Mouse (Mus musculus): ENCODE results near the gene Cyp3a13. TPM values are rescaled to one million over a fixed set of nuclear protein-coding genes. Genes with fewer than 3 reads are reported as not detected.
"Not testable (repeated sequence)": the region's sequence is repeated elsewhere in the genome, so short reads cannot be mapped to it uniquely, and the experiment has no call there.

The Cyp3a13 gene
- not detected in 3 replicates for total RNA-seq (2017)

DNA sequence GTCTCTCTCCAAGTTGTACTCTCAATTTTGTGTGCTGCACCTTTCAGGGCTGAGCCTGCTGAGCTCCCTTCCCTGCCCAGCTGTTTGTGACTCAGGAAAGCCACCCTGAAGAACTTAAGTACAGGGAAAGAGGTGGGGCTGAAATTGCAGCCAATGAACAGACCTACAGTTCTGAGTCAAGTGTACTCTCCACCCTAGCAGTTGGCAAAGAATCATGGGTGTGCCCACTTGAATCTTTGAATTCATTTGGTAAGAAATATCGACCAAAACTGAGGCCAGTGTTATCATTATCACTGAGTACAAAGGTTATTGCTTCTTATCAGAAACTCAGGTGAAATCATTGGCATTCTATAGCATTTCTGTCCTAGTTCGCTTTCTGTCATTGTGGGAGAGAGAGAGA is at the start of gene Cyp3a13:
TSS of gene Cyp3a13 (minus strand) at position 88 of the 400 bp plus-strand sequence.
- ATAC-seq (replicated peaks; ENCODE audit: insufficient number of reproducible peaks, low FRiP score, low TSS enrichment, poor library complexity, severe bottlenecking) = no peak

- ATAC-seq (replicated peaks; ENCODE audit: insufficient number of reproducible peaks, low FRiP score, low TSS enrichment, poor library complexity, severe bottlenecking) = no peak
Observed at GRCm38 (mm10) chr5:137966492-137966891, 45.1 kb upstream of the Cyp3a13 start.

DNA sequence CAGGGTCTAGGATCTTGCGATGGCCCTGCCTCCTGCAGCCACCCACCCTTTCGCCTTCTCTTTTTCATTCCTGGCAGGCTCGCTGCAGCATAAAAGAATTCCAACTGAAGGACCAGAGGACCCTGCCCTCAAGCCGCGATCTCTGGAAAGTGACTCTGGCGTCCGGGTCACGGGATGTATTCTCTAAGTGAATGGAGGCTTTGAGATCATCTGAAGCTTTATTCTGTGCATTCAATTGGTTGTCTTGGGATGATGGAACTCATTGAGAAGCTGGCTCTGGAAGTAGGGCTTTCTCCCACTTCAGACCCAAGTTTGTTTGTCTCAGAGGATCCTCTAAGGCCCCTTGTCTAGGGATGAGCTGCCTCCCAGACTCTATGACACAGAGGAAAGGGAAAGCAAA is 41.5 kb upstream of the Cyp3a13 start, which contains the start of gene Gjc3:
TSS of gene Gjc3 (minus strand) at position 154 of the 400 bp plus-strand sequence.
- no peak for ATAC-seq (replicated peaks; ENCODE audit: insufficient number of reproducible peaks, low FRiP score, low TSS enrichment, poor library complexity, severe bottlenecking)

GRCm38 (mm10) chr5:137956404-137956803 is 35.0 kb upstream of the Cyp3a13 start:
- ATAC-seq (replicated peaks; ENCODE audit: insufficient number of reproducible peaks, low FRiP score, low TSS enrichment, poor library complexity, severe bottlenecking) = no peak

- ATAC-seq (replicated peaks; ENCODE audit: insufficient number of reproducible peaks, low FRiP score, low TSS enrichment, poor library complexity, severe bottlenecking) = no peak
Observed at GRCm38 (mm10) chr5:137951218-137951617, 29.8 kb upstream of the Cyp3a13 start.

- no peak for ATAC-seq (replicated peaks; ENCODE audit: insufficient number of reproducible peaks, low FRiP score, low TSS enrichment, poor library complexity, severe bottlenecking)
Observed at GRCm38 (mm10) chr5:137947303-137947702, 25.9 kb upstream of the Cyp3a13 start.

- no peak for ATAC-seq (replicated peaks; ENCODE audit: insufficient number of reproducible peaks, low FRiP score, low TSS enrichment, poor library complexity, severe bottlenecking)
Observed at GRCm38 (mm10) chr5:137943133-137943532, 21.7 kb upstream of the Cyp3a13 start.

- no peak for ATAC-seq (replicated peaks; ENCODE audit: insufficient number of reproducible peaks, low FRiP score, low TSS enrichment, poor library complexity, severe bottlenecking)
Observed at GRCm38 (mm10) chr5:137940948-137941347, 19.5 kb upstream of the Cyp3a13 start.

DNA sequence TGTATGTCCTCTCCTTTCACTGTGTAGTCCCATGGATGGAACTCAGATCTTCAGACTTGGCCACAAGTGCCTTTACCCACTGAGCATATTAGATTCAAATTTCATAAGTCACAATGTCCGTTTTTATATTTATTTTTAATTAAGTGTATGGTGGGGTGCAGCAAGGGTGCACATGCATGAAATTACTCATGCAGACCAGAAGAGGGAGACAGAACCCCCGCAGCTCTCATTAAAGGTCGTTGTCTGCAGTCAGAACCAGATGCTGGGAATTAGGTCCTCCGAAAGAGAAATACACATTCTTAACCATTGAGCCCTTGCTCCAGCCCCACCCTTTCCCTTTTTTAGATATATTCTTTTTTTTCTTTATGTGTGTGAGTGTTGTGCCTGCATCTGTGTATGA is 15.8 kb upstream of the Cyp3a13 start:
- no peak for ATAC-seq (replicated peaks; ENCODE audit: insufficient number of reproducible peaks, low FRiP score, low TSS enrichment, poor library complexity, severe bottlenecking)

DNA sequence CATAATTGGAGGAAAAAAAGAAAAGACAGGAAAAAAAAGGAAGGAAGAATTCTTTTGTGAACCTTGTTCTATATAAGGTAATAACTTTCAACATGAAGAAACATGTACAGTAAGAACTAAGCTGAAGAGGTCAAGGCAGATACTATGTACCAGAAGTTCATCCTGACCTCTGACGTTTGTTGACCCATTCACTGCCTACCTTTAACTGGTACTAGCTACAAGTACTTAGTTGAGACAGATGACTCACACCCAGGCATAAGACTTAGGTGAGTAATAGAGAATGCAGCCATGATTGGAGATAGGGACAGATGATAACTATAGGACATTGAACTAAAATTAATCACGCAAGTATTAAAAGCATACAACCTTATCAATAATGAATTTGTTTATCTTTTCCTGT is 15.1 kb upstream of the Cyp3a13 start:
- no peak for ATAC-seq (replicated peaks; ENCODE audit: insufficient number of reproducible peaks, low FRiP score, low TSS enrichment, poor library complexity, severe bottlenecking)

- not testable (repeated sequence) for ATAC-seq (replicated peaks; ENCODE audit: insufficient number of reproducible peaks, low FRiP score, low TSS enrichment, poor library complexity, severe bottlenecking)
Observed at GRCm38 (mm10) chr5:137933934-137934333, 12.5 kb upstream of the Cyp3a13 start.

DNA sequence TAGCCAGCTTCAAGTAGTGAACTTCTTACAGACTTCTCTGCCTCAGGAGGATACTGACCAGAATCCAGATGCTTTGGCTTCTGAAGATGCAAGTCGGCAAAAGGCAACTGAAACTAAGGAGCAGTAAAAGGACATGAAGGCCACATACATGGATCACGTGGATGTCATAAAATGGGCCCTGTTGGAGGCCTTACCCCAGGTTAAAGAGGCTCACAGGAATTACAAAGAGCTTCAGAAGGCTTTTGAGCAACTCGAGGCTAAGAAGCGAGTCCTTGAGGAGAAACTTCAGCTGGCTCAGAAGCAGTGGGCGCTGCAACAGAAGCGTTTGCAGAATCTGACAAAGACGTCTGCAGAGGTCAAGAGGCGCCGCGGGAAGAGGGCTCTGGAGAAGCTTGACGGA is 7.0 kb upstream of the Cyp3a13 start:
- no peak for ATAC-seq (replicated peaks; ENCODE audit: insufficient number of reproducible peaks, low FRiP score, low TSS enrichment, poor library complexity, severe bottlenecking)

DNA sequence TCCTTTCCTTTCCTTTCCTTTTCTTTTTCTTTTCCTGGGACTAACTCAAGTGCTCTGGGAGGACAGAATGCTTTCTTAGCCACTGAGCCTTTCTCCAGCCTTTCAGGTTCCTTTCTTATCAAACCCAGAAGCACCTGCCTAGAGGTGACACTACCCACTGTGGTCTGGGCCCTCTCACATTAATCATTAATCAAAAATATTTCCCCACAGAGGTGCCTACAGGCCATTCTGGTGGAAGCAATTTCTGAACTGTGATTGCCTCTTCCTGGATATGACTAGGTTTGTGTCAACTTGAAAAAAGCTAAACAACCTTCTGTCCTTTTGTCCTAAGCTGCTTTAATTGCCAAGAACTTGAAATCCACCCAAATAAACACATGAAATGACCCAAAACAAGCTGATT is 752 bp upstream of the Cyp3a13 start:
- no peak for ATAC-seq (replicated peaks; ENCODE audit: insufficient number of reproducible peaks, low FRiP score, low TSS enrichment, poor library complexity, severe bottlenecking)

GRCm38 (mm10) chr5:137915550-137915949 is 5.9 kb downstream of the Cyp3a13 start:
- no peak for ATAC-seq (replicated peaks; ENCODE audit: insufficient number of reproducible peaks, low FRiP score, low TSS enrichment, poor library complexity, severe bottlenecking)

- no peak for ATAC-seq (replicated peaks; ENCODE audit: insufficient number of reproducible peaks, low FRiP score, low TSS enrichment, poor library complexity, severe bottlenecking)
Observed at GRCm38 (mm10) chr5:137914508-137914907, 6.9 kb downstream of the Cyp3a13 start.

DNA sequence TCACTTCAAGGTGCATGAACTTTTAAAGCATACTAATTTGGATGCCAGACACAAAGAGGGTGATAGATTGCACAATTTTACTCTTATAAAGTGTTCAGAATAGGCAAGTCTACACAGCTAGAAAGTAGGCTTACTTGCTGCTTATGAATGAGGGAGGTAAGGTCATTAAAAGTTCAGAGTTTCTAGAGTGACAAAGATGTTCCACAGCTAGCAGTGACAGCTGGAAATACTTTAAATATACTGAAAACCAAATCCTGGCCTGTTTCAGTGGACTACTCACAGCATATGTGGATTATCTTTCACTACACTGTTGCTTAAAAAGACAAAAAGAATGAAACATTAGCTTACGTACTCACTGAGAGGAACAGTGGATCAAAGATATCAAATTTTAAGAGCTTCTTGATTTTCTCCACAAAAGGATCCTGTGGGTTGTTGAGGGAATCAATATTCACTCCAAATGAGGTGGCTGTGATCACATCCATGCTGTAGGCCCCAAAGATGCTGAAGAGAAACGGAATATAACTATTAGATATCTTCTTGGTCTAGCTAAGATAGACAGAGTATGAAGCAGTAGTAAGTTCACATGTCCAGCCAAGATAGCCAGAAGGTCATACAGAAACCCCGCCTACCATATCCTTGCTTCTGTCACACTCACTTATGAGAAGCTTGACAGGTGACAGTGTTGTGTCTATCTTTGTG is 11.7 kb downstream of the Cyp3a13 start:
- ATAC-seq (replicated peaks; ENCODE audit: insufficient number of reproducible peaks, low FRiP score, low TSS enrichment, poor library complexity, severe bottlenecking) = no peak

GRCm38 (mm10) chr5:137897812-137898211 is 23.6 kb downstream of the Cyp3a13 start:
- ATAC-seq (replicated peaks; ENCODE audit: insufficient number of reproducible peaks, low FRiP score, low TSS enrichment, poor library complexity, severe bottlenecking) = no peak

GRCm38 (mm10) chr5:137892954-137893353 is 28.5 kb downstream of the Cyp3a13 start:
- no peak for ATAC-seq (replicated peaks; ENCODE audit: insufficient number of reproducible peaks, low FRiP score, low TSS enrichment, poor library complexity, severe bottlenecking)

DNA sequence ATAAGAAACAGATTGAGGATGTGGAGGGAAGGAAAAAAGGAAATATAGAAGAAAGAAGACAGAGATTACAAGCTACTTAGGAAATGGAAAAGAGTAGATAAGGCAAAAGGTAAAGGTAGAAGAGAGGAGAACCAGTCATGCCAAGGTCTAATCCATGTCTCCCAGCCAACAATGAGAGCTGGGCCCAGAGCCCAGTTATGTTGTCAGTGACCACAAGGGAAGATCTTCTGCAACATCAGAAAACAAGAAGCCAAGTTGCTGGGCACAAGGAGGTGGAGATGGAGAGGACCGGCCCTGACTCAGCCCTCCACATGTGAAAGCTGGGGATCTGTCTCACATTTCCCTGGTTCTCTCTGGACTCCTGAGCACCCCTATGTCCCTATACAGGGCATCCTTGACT is 33.8 kb downstream of the Cyp3a13 start:
- no peak for ATAC-seq (replicated peaks; ENCODE audit: insufficient number of reproducible peaks, low FRiP score, low TSS enrichment, poor library complexity, severe bottlenecking)

DNA sequence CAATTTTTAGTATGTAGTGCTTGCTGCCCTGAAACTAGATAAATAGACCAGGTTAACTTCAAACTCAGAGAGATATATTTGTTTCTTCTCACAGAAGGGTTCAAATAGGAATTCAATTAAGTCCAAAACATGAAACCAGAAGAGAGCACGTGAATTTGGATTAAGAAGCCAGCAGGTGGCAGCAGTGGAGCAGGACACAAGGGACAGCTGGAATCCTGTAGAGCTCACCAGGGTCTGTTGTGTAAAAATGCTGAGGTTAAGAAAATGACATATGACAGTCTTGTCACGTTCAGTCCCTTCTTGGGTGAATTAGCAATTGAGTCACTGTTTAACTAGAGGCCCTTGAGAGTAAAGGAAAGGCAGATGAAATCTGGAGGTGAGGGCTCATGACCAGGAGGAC is 35.5 kb downstream of the Cyp3a13 start:
- peak; percentile 33; the same call in 1 of the 2 replicates for ATAC-seq (replicated peaks; ENCODE audit: insufficient number of reproducible peaks, low FRiP score, low TSS enrichment, poor library complexity, severe bottlenecking)

DNA sequence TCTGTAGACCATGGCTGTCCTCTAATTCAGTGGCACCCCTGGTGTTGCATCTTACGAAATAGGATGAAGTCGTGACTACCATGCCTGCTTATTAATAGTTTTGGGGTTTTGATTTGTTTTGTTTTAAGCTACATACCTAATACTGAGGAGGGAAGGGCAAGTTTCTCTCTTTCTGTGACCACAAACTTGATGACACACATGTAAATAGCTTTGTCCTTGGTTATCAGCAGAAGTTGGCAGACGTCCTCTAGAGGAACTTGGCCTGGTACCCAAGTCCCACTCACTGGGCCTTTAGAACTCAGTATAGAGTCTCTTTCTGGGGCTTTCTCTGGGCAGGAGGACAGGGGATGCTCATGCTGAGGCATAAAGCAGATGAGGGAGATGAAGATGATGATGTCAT is 38.1 kb downstream of the Cyp3a13 start:
- ATAC-seq (replicated peaks; ENCODE audit: insufficient number of reproducible peaks, low FRiP score, low TSS enrichment, poor library complexity, severe bottlenecking) = peak; percentile 70

Measured in monocyte, adult 5-6 weeks (primary cell).